Mouse (Mus musculus) forebrain, postnatal 0 days (tissue): ENCODE results near the gene Palm2. TPM values are rescaled to one million over a fixed set of nuclear protein-coding genes. Genes with fewer than 3 reads are reported as not detected.
"Not testable (repeated sequence)": the region's sequence is repeated elsewhere in the genome, so short reads cannot be mapped to it uniquely, and the experiment has no call there.

Experiments used
- ATAC-seq: fragments of 200-750 bp; cut with Nextera tagmentation; 2 replicates; pipeline ENCODE4 v1.8.0; 2017; ENCODE audit warnings: mild to moderate bottlenecking, moderate library complexity
- DNase-seq: peaks from one replicate; pipeline ENCODE4 v3.0.0-alpha.2; 2015
- H3K27ac ChIP-seq: fragments of 300-500 bp; sonication (generic); 2 replicates; pipeline ENCODE4 v1.5.1; 2014; ENCODE audit warnings: low read depth, mild to moderate bottlenecking, antibody characterized with exemption, low read length, moderate library complexity, mixed read lengths
- H3K27me3 ChIP-seq: fragments of 300-500 bp; sonication (generic); 2 replicates; pipeline ENCODE4 v1.6.1; 2014; ENCODE audit warnings: mild to moderate bottlenecking, low read length, mixed read lengths; ENCODE audit not compliant: insufficient read depth
- H3K36me3 ChIP-seq: fragments of 300-500 bp; sonication (generic); 2 replicates; pipeline ENCODE4 v1.6.1; 2014; ENCODE audit warnings: mild to moderate bottlenecking, moderate library complexity; ENCODE audit not compliant: insufficient read depth
- H3K4me1 ChIP-seq: fragments of 300-500 bp; sonication (generic); 2 replicates; pipeline ENCODE4 v1.6.1; 2014; ENCODE audit warnings: antibody characterized with exemption; ENCODE audit not compliant: insufficient read depth
- H3K4me2 ChIP-seq: fragments of 300-500 bp; sonication (generic); 2 replicates; pipeline ENCODE4 v1.6.1; 2014; ENCODE audit warnings: low read depth, mild to moderate bottlenecking, moderate library complexity
- H3K4me3 ChIP-seq: fragments of 300-500 bp; sonication (generic); 2 replicates; pipeline ENCODE4 v1.5.1; 2014; ENCODE audit warnings: low read depth, low read length, mixed read lengths
- H3K9ac ChIP-seq: fragments of 300-500 bp; sonication (generic); 2 replicates; pipeline ENCODE4 v1.6.1; 2014; ENCODE audit warnings: mild to moderate bottlenecking
- H3K9me3 ChIP-seq: fragments of 300-500 bp; sonication (generic); 2 replicates; pipeline ENCODE4 v1.6.1; 2016; ENCODE audit warnings: low read length
- CTCF ChIP-seq: sonication (generic); IDR thresholded peaks from 2 replicates; pipeline ENCODE4 v1.5.1; 2016; ENCODE audit warnings: antibody characterized with exemption, control low read depth, low read depth
- WGBS: fragments of 180-500 bp; shearing (Covaris S2); extraction: QIAGEN DNeasy Blood & Tissue Kit; methylation state at CpG from one replicate; pipeline ENCODE4 v1.1.7; 2014; 5-methylcytosine and 5-hydroxymethylcytosine counted together
- polyA plus RNA-seq: library from polyadenylated mRNA; unstranded; fragments of >200 nt; fragmentation: Nextera tagmentation; extraction: Ambion mirVana; gene quantifications from 2 replicates; pipeline ENCODE4 v1.2.1, GENCODE M21; 2015
- total RNA-seq: library from RNA; depleted of rRNA; stranded (reverse); fragments of >200 nt; gene quantifications from 2 replicates; pipeline ENCODE4 v1.2.3, GENCODE M21; 2014; rRNA removed

The Palm2 gene
- 14.1 and 16.9 TPM in 2 replicates for total RNA-seq
- polyA plus RNA-seq, result 6.9 and 21.1 TPM in 2 replicates

DNA sequence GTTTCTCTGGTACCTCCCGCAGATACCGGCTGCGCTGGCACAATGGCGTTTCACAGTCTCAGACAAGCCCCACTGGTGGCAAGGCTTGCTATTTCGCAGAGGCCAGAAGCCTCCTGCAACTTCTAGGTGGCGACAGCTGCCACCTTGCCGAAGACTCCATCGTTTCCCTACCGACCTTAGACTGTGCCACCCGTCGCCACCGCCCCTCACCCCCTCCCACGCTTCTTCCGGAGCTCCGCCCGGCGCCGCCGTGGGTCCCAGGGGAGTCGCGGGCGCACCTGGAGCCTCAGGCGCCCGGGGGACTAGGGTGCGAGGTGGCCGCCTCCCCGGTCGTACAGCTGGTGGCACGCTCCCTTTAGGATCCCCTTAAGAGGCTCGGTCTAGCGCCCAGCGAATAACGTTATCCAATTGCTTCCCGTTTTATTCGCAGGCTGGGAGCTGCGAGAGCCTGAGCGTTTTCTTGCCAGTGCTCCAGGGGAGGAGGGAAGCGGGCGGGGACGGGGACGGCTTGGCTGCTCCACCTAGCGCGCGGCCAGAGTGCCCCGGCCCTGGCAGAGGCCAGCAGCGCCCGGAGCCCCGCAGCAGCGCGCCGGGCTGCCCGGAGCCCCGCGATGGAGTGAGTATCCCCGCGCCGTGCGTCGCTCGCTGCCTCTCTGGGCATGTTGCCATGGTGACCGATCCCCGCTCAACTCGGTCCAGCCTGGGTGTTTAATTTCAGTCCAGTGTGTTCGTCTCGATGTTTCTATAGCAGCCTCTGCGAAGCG lies at the start of gene Palm2:
TSS of gene Palm2 (plus strand) at position 307 of the 764 bp plus-strand sequence.
- Histone ChIP-seq H3K27ac (peak within 1 kb of the TSS; percentile 81), H3K27me3 (no peaks in the 10 kb centered on the region), H3K4me3 (peak within 1 kb of the TSS; percentile 66), H3K4me1 (no peaks in the 10 kb centered on the region; the same call in 1 of the 2 replicates), H3K36me3 (no peaks in the 10 kb centered on the region), H3K4me2 (peak within 1 kb of the TSS; percentile 74), H3K9me3 (no peaks in the 10 kb centered on the region), H3K9ac (peak within 1 kb of the TSS; percentile 81)
- 1% methylated on average over 67 of the region's 67 CpGs for WGBS
- DNase-seq (peak; percentile 88), ATAC-seq (peak; percentile 92)
- 0 out of 2 replicates have a peak, but pooled peaks have one; percentile 15 for TF ChIP-seq CTCF

DNA sequence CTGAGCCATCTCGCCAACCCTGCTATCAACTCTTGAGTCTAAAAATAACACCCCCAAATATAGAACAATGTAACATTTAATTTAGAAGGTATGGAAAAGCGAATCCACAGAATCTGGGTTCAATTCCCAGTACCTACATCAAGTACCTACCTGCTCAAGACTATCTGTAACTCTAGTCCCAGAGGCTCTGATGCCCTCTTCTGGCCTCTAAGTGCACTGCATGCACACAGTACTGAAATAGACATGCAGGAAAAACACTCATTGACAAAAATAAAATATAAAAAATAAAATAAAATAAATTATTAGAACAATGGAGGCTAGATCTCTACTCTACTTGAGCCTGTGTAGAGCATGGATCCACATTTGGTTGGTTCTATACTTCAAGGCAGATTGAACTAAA lies 49.7 kb upstream of the Palm2 start:
- no peak overlapping the region for H3K4me2 ChIP-seq
- DNase-seq (no peak), ATAC-seq (no peak)
- TF ChIP-seq CTCF, result peak; percentile 38; the same call in 1 of the 2 replicates
- no peaks in the 10 kb centered on the region for H3K9me3 ChIP-seq
- no peaks in the 10 kb centered on the region for H3K27me3 ChIP-seq
- H3K4me3 ChIP-seq, result no peak overlapping the region
- 89% methylated on average over 2 of the region's 2 CpGs for WGBS
- no peak overlapping the region for H3K9ac ChIP-seq
- H3K27ac ChIP-seq, result no peak overlapping the region
- H3K4me1 ChIP-seq, result no peaks in the 10 kb centered on the region
- no peaks in the 10 kb centered on the region for H3K36me3 ChIP-seq

DNA sequence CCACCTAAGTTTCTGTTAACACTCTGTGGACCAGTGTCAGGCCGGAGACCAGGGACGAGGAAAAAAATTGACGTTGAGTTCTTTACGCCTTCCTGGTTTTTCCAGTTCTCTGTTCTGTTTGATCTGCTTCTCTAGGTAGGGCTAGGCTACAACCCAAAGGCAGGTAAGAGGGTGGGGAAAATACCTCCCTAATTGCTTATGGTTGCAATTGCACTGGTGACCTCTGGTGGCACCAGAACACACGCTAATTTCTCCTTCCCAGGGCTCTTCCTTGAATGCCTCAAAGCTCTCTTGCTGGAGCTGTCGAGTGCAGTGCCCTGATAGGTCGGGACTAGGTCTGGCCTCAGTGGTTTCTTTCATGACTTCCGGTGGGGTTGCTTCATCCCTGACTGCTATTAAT lies 42.9 kb upstream of the Palm2 start:
- Histone ChIP-seq H3K9me3 (no peaks in the 10 kb centered on the region), H3K36me3 (no peaks in the 10 kb centered on the region), H3K4me2 (no peak overlapping the region), H3K27me3 (no peaks in the 10 kb centered on the region), H3K4me3 (no peak overlapping the region), H3K4me1 (no peaks in the 10 kb centered on the region), H3K27ac (no peak overlapping the region), H3K9ac (no peak overlapping the region)
- TF ChIP-seq CTCF, result 0 out of 2 replicates have a peak, but pooled peaks have one; percentile 3
- WGBS, result 65% methylated on average over 8 of the region's 8 CpGs
- ATAC-seq (no peak), DNase-seq (no peak)

DNA sequence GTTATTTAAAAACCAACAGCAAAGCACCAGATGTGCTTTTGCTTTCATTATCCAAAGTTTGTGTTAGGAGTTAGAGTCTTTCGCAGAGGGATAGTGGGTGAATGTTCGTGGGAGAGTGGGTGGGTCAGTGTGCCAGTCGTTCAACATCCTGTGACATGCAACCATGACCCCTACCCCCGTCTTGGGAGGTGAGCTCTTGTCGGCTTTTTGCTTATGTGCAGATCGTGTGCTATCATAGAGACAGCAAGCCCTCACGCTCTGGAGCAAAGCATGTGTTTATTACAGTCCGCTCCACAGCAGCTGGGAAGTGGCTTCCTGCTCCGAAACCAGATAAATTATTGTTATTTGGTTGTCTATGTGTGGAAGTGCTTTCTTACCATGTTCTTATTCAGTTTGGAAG lies 37.6 kb upstream of the Palm2 start:
- Histone ChIP-seq H3K27ac (no peak overlapping the region), H3K9ac (no peak overlapping the region), H3K4me3 (no peak overlapping the region), H3K27me3 (no peaks in the 10 kb centered on the region), H3K4me2 (no peak overlapping the region), H3K9me3 (no peaks in the 10 kb centered on the region), H3K4me1 (no peaks in the 10 kb centered on the region), H3K36me3 (no peaks in the 10 kb centered on the region)
- WGBS, result 88% methylated on average over 9 of the region's 9 CpGs
- TF ChIP-seq CTCF, result no peak
- DNase-seq (no peak), ATAC-seq (no peak)

DNA sequence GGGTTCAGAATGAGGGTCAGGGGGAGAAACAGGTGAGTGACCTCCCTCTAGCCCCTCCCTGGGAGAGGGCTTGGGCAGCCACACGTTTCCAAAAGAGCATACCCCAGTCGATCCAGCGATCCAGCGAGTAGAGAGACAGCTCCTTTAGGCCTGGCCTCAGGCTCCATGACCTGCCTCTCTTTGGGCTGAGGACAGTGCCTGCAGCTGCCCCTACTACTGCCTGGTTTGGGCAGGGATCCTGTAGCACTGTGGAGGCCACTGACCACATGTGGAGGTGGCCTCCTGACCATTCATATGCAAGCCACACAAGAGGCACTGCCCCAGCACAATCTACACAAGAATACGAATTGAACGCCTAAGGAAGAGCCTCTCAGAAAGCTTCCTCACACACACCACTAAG lies 21.7 kb upstream of the Palm2 start:
- H3K4me3 ChIP-seq, H3K9me3 ChIP-seq, H3K4me2 ChIP-seq, H3K36me3 ChIP-seq, ATAC-seq, H3K4me1 ChIP-seq, H3K9ac ChIP-seq, DNase-seq, H3K27ac ChIP-seq, H3K27me3 ChIP-seq: not testable (repeated sequence)
- 51% methylated on average over 6 of the region's 6 CpGs for WGBS

DNA sequence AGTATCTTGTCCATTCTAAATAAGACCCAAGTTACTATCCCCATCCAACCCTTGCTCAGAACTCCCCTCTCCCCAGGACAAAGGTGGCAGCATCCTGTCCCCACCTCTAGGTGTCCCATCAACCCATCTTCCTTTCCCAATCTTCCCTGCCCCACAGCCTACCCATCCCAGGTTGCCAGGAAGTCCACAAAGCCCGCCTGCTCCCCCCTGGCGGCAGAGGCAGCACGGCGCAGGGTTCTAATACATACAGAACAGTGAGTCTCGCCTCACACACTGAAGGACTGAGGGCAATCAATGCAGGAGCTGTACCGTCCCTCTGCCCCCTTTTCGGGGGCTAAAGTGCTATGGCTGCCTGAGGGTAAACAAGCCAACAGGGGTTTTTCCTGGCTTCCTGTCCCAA lies 21.0 kb upstream of the Palm2 start:
- 0 out of 2 replicates have a peak, but pooled peaks have one; percentile 11 for TF ChIP-seq CTCF
- no peak overlapping the region for H3K4me3 ChIP-seq

DNA sequence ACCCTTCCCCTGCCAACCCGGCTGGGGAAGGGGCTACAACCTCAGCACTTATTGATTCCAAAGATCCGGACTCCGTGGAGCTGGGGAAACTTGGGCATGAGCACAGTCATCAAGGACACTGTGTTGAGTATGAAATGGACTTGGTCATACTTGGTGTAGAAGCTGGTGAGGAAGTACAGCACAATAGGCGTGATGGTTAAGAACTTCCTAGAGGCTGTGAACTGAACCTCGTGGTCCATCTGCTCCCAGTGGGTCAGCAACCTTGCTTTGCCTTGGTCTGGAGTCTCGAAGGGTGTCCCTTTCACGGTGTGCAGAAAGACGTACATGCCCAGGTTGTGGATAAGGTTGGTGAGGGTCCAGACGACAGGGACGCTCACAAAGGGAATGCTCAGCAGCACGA lies 20.4 kb upstream of the Palm2 start:
- H3K27me3 ChIP-seq, ATAC-seq, H3K27ac ChIP-seq, H3K4me3 ChIP-seq, H3K4me1 ChIP-seq, H3K36me3 ChIP-seq, DNase-seq, H3K9ac ChIP-seq, H3K9me3 ChIP-seq, H3K4me2 ChIP-seq: not testable (repeated sequence)
- WGBS, result 92% methylated on average over 11 of the region's 11 CpGs

More for the DNA sequence above, 21.0 kb upstream of the Palm2 start:
- Histone ChIP-seq H3K9me3 (no peaks in the 10 kb centered on the region), H3K4me2 (no peak overlapping the region), H3K4me1 (no peaks in the 10 kb centered on the region), H3K27ac (no peak overlapping the region), H3K9ac (no peak overlapping the region), H3K27me3 (no peaks in the 10 kb centered on the region), H3K36me3 (no peaks in the 10 kb centered on the region)
- WGBS, result 46% methylated on average over 7 of the region's 7 CpGs
- ATAC-seq (no peak), DNase-seq (no peak)
